Mouse (Mus musculus) cerebellum, adult (tissue): ENCODE results near the gene Glb1l.
"Not testable (repeated sequence)": the region's sequence is repeated elsewhere in the genome, so short reads cannot be mapped to it uniquely, and the experiment has no call there.

Source experiments
- ATAC-seq: cut with Nextera tagmentation; 2 replicates; pipeline ENCODE4 v1.9.2; 2017; ENCODE audit warnings: mild to moderate bottlenecking, moderate library complexity, mixed read lengths; ENCODE audit not compliant: insufficient number of reproducible peaks, low FRiP score, low TSS enrichment

The Glb1l gene

DNA sequence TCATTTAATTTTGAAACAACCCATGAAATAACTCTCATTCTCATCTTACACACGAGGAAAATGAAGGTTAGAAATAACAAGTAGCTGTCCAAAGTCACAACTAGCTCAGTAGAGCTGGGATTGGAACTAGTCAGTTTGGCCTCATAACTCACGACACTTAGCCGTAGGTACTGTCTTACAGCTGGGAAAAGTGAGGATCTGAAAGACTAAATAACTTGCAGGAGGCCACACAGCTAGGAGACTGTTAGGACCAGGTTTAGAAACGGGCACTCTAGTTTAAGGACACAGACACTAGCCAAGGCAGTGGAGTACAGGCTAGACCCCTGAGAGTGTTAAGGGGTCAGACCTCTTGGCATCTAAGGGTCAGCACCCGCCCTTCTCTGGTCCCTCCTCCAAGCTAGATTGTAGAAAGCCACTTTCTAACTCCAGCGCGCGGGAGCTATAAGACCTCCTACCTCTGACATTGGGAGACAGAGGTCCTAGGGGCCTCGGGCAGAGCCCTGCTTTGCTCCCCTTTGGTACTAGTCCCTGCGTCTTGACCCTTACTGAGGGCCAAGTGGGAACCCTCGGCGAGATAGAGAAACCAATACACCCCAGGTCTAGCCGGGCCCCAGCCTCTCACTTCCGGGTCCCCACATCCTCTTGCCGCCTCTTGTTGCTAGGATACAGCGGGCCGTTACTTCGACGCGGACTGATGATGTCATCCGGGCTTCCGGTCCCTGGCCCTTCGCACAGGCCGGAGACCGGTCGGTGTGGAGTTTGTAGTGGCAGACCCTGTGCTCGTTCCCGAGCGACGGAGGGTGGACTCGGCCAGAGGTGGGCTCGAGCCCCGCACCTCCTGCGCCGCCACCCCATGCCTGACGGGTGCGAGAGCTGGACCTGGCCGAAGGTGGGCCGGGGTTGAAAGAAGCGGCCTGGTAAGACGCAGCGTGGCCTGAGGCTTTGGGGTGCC lies at the start of gene Glb1l, which contains the start of gene Stk16:
Glb1l (minus strand) TSS at position 678 of the 952 bp plus-strand sequence.
Stk16 (plus strand) TSS at position 703 of the 952 bp plus-strand sequence.
- ATAC-seq = peak; percentile 89

DNA sequence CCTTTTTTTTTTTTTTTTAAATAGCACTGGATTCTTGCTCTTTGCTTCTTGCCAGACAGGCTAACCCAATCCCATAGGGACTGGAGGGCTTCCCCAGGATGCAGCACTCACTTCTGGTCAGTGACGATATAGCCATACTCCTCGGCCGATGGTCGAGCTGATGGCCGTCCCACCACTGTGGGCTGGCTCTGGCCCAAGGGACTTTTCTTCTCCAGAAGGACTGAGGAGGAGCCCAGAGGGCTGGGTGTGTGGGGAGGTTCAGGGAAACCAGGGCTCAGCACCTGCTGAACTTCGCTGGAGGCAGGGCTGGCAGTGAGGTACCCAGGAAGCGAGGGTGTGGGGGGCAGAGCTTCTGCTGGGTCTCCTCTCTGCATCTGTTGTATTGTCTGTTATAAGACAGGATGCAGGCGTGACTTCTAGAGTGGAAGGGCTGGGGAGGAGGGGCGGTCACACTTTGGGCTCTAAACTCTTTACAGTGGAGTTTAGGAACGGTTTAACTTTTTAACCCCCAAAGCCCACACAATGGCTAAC lies 45.0 kb upstream of the Glb1l start:
- ATAC-seq = no peak

- ATAC-seq = no peak; the same call in 1 of the 2 replicates
These were observed 44.0 kb upstream of the Glb1l start for GRCm38 (mm10) chr1:75254625-75255013.

DNA sequence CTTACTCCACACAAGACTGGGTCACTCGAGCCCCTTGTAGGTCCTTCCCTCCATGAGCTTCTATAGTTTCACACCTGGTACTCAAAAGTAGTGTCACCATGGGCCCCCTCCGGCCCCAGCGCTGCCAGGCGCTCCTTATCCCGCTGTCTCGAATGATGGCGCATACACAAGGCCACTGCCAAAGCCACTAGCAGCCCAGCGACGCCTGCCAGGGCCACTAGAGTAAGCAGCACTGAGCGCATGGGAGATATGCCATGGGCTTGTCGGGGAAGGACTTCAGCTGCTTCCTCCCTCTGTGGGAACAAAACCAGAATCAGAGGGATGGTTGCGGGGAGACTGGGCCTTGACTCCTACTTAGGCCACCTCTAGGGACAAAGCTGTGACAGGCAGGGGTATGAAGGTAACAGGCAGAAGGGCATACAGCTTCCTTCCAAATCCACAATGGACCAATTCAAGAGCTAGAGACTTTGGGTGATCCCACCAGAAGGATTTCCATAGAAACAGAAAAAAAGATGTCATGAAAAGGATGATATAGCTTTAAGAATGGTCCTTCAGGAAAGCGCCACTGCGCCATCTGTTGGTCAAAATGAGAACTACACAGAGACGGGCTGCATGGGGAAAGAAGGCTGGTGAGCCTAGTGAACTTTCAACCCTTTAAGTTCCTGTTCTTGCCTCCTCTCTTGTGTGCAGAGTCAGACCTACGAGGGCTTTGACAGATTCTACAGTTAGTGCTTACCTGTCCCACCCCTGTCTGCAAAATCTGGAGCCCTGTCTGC lies 43.4 kb upstream of the Glb1l start:
- no peak; the same call in 1 of the 2 replicates for ATAC-seq

- ATAC-seq = no peak
These were observed 42.4 kb upstream of the Glb1l start for GRCm38 (mm10) chr1:75253029-75253428.

DNA sequence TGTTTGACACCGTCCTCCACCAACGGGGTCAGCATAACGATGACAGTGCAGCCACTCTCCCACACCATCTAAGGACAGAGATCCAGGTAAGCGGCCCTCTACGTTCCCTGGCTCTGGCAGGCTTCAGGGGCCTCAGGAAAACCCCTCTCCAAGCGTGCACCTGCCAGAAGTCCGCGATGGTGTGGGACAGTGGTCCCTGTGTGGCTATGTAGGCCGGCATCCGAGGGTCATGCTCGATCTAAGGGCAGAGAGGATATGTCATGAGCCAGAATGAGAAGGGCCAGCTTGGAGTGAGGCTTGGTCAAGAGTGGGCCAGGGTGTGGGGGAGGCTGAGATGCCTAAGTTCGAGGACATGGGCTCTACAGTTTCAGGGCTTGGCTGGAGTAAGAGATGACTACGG lies 41.7 kb upstream of the Glb1l start:
- no peak for ATAC-seq

- ATAC-seq = peak; percentile 52
These were observed 40.7 kb upstream of the Glb1l start for GRCm38 (mm10) chr1:75251112-75251970.

DNA sequence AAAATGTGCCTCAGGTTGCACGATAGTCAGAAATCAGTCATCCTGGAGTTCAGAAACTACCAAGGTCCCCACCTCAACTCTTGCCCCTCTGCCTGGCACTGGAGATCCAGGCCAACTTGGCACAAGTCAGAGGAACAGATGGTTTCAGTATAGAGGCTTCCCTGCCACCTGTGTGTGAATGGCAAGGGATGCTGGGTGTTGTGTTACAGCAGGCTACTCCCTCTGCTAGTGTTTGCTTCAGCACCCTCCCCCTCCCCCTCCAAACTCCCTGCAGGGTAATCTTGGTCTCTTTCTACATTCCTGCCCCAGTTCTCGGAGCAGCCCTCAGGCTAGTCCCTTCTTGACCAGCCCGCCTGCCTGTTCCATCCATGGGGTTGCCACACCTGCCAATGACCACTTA lies 39.9 kb upstream of the Glb1l start:
- ATAC-seq = no peak

- ATAC-seq = no peak
These were observed 37.6 kb upstream of the Glb1l start for GRCm38 (mm10) chr1:75248041-75248772.

- no peak for ATAC-seq
These were observed 36.7 kb upstream of the Glb1l start for GRCm38 (mm10) chr1:75247071-75247930.

DNA sequence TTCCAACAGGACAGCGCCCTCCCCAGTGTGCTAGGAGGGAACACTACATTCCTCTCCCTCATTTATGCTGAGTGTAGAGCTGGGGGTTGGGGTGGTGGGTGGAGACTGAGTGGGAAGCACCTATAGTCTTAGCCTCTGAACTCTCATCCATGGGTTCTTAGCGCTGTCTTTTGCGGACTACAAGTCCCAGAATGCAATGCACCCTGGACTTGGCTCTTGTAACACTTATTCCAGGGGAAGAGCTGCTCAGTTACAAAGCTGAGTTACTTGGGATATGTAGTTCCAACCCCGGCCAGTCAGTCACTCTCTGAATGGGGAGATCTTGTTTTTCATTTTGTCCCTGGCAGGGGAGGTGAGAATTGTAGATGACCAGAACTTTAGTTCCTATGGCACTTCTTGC lies 34.2 kb upstream of the Glb1l start:
- ATAC-seq = peak; percentile 54; the same call in 1 of the 2 replicates

DNA sequence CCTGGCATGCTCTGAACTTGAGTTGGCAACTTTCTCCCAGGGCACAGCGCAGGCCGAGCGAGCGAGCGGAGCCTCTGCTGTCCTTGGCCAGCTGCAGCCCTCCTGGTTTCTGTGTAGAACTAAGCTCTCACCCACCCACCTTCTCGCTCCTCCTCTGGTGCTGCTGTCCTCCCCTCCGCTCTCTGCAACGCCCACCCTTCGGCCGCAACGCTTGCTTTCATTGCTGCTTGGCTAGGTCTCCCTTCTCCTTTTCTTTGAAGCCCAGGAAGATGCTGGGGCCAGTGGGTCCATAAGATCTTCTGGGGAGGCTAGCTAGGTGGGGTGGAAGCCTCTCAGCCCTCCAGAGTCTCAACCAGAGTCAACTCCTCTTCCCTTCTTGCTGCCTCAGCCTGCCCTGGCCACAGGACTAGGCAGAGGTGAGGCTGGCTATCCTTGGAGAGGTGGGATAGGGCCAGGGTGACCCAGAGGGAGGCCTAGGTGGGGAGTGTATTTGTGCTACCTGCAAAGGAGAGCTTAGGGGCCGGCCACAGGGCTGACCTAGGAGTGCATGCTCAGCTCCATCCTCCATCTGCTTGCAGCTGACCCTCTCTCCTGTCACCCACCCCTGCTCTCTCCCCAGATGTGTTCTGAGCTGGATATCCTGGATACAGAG lies 33.7 kb upstream of the Glb1l start:
- ATAC-seq = no peak

DNA sequence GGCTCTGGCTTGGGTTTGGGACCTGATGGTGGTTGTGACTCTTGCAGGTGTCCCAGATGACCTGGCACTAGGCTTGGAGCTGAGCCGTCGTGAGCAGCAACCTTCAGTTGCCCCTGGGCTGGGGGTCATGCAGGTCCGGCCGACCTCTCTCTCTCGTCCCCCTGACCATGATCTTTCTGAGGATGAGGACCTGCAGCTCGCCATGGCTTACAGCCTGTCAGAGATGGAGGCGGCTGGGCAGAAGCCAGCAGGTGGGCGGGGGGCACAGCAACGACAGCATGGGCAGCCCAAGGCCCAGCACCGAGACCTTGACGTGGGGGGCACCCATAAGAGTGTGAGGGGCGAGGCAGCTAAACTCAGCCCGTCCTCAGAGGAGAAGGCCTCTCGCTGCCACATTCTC lies 32.8 kb upstream of the Glb1l start:
- no peak for ATAC-seq

DNA sequence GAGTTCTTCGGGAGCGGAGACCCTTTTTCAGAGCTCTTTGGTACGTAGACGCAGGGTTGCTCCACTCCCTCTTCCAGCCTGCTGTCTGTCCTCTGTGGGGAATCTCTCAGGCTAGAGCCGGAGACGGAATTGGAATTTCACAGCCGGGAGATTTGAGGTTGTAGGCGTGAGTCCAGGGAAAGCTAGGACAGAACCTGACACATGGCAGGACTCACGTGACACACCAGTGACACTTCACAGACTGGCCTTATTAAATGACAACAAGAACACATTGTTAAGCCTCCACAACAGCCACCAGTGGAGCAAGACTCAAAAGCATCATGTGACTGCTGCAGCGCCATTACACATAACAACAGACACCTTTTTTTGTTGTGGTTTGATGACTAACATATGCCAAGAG lies 29.0 kb upstream of the Glb1l start:
- no peak for ATAC-seq

- ATAC-seq = peak; percentile 74
These were observed 25.8 kb upstream of the Glb1l start, which contains the start of gene Dnajb2 for GRCm38 (mm10) chr1:75236117-75237050. TSS of gene Dnajb2 (plus strand) at chr1:75236406.

- ATAC-seq = peak; percentile 68; the same call in 1 of the 2 replicates
These were observed 24.0 kb upstream of the Glb1l start for GRCm38 (mm10) chr1:75234606-75235005.

DNA sequence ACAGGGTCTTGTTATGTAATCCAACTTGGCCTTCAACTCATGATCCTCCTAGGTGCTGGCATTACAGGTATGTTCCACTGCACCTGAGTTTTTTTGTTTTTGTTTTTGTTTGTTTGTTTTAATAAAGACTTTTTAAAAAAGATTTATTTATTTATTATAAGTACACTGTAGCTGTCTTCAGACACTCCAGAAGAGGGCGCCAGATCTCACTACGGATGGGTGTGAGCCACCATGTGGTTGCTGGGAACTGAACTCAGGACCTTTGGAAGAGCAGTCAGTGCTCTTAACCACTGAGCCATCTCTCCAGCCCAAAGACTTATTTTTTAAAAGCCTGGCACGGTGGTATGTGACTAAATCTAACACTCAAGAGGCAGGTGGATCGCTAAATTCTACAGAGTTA lies 21.9 kb upstream of the Glb1l start:
- ATAC-seq = not testable (repeated sequence)
